Mouse (Mus musculus) brain, embryonic 14.5 days (tissue): ENCODE results near the gene Fndc3a.

Experiments
- CTCF ChIP-seq: fragments of 200-500 bp; IDR thresholded peaks from 2 replicates; pipeline ENCODE4 v1.5.1; 2012; ENCODE audit warnings: inconsistent platforms, mild to moderate bottlenecking, moderate library complexity, borderline replicate concordance; ENCODE audit not compliant: insufficient read depth, insufficient read length; ENCODE audit errors: extremely low read depth
- POLR2A ChIP-seq: fragments of 200-500 bp; IDR thresholded peaks from 2 replicates; pipeline ENCODE4 v1.6.1; 2012; ENCODE audit warnings: mild to moderate bottlenecking, inconsistent platforms, borderline replicate concordance; ENCODE audit not compliant: poor library complexity, insufficient read depth, insufficient read length, severe bottlenecking; ENCODE audit errors: extremely low read depth

GRCm38 (mm10) chr14:72649268-72649667 is 60.5 kb downstream of the Fndc3a start:
- TF ChIP-seq CTCF, result no peak
- TF ChIP-seq POLR2A, result no peak
